Mouse (Mus musculus) thymus, postnatal 10 days (tissue): Measurements from ENCODE around the gene Gm21732.
"Not testable (repeated sequence)": the region's sequence is repeated elsewhere in the genome, so short reads cannot be mapped to it uniquely, and the experiment has no call there.

Source experiments
- DNase-seq, 2 experiments: peaks; one replicate each; pipeline ENCODE4 v3.0.0; 2021; ENCODE audit warnings: low spot score in 2 of 2

Gene Gm21732

DNA sequence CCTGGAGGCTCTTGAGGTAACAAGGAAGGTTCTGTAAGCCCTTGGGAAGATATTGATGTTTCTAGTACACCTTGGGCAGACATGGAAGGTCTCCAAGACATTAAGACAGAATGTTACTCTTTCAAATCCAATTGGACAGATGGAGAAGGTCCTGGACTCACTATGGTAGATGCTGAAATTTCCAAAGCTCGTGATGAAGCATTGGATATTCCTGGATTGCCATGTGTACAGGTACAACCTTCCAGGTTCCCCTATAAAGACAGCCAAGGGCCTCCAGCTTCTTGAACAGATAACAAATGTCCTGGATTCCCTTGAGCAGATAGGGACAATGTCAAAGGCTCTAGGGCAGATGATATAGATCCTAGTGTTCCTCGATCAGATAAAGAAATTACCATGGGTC lies at the start of gene Gm21732:
TSS of gene Gm21732 (minus strand) at position 101 of the 400 bp plus-strand sequence.
- not testable (repeated sequence) for DNase-seq
